Mouse (Mus musculus) urinary bladder, postnatal 36 days (tissue): ENCODE measurements around the gene Aanat.
"Not testable (repeated sequence)": the region's sequence is repeated elsewhere in the genome, so short reads cannot be mapped to it uniquely, and the experiment has no call there.

ENCODE experiments used
- DNase-seq, 2 experiments: peaks; one replicate each; pipeline ENCODE4 v3.0.0; 2022; ENCODE audit warnings: low spot score in 2 of 2, mixed read lengths in 1 of 2

The Aanat gene

DNA sequence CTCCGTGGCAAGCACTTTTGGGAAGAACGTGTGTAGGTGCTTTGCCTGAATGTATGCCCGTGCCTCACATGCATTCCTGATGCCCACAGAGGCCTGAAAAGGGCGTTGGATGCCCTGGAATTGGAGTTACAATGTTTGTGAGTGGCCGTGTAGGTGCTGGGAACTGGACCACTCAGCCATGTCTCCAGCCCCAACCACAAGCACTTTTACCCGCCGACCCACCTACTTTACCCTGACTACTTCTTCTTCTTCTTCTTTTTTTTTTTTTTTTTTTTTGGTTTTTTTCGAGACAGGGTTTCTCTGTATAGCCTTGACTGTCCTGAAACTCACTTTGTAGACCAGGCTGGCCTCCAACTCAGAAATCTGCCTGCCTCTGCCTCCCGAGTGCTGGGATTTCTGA is 24.9 kb downstream of the Aanat start:
- not testable (repeated sequence) for DNase-seq

DNA sequence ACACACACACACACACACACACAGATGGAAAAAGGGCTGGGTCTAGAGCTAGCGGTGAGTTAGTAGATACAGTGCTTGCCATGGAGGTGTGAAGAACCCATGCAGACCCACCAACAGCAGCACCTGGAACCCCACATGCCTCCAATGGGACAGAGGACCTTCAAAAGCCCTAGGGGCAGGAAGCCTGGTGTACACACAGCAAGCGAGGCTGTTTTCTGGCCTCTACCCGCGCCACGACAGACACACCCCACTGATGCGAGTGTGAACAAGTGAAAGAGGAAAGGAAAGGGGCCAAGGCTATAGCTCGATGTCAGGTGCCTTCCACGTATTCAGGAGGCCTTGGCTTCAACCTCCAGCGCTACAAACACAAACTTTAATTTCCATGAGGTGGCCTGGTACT is 25.7 kb downstream of the Aanat start:
- DNase-seq = no peak

- DNase-seq = no peak
Observed at GRCm38 (mm10) chr11:116612554-116612953, 26.3 kb downstream of the Aanat start.

- DNase-seq = no peak
Observed at GRCm38 (mm10) chr11:116613234-116613633, 27.0 kb downstream of the Aanat start.

GRCm38 (mm10) chr11:116615735-116616437 is 29.7 kb downstream of the Aanat start:
- DNase-seq = peak in 1 of 2 experiments; percentile 66

DNA sequence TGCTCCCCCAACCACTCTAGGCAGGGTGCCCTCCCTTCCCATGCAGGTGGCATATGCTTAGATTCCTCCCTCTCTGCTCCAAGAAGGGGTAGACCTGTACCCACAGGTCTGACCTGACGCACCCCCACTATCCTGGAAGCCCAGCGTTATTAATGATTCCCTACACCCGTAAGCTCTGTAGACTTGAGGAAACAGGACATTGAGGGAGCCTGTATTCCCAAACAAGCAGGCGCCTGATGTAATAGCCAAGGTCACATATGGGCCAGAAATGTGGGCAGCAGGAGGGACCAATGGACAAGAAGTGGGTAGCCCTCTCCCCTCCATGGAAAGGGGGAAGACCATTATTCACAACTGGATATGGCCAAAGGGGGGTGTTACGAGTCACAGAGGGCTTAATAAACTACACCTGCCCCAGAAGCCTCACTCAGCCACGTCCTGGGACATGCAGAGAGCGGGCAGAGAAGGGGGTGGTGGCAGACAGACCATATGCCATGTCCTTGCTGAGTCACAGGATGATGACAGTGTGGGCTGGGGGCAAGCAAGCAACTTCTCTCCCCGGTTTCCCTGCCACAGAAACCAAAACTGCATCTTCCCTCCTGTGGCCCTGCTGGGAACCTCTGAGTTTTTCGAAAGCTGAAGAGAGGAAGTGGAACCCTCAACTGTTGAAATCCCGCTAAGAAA is 30.3 kb downstream of the Aanat start:
- no peak for DNase-seq

GRCm38 (mm10) chr11:116617641-116618040 is 31.4 kb downstream of the Aanat start:
- DNase-seq = peak in 1 of 2 experiments; percentile 43

- DNase-seq = no peak
Observed at GRCm38 (mm10) chr11:116618666-116619065, 32.4 kb downstream of the Aanat start.

DNA sequence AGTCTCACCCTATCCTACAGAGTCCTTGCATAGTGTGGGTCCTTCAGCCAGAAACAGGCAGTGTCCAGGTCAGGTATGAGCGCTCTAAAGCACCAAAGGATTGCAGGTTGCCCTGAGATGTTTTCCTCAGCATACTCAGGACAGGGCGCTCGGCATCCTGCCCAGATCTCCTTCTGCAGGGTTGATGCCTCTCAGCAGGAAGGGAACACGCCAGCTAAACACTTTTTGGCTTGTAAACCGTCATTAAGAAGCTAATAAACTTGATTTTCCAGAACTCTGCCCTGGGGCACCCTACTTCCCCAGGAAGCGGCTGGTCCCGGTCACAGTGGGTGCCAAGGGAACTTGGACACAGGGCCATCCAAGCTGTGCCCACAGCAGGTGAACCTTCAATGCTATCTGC is 32.9 kb downstream of the Aanat start:
- DNase-seq = no peak

DNA sequence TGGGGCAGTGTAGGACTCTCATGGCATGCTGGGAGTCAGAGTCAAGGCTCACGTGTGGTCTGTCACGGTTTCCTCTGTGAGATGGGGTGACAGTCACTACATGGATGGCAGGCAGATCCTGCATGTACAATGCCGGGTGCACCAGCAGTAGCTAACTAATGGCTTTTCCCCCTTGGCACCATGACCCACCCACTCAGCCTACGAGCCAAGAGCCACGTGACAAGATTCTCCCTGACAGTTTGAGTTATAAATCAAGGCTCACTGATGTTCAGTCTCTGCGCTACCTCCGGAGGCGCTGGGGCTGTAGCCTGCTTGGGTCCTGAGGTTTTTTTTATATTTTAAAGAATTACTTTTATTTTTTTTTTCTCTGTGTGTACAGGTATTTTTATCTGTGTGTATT is 33.3 kb downstream of the Aanat start:
- no peak for DNase-seq

- DNase-seq = no peak
Observed at GRCm38 (mm10) chr11:116620073-116620472, 33.8 kb downstream of the Aanat start.

DNA sequence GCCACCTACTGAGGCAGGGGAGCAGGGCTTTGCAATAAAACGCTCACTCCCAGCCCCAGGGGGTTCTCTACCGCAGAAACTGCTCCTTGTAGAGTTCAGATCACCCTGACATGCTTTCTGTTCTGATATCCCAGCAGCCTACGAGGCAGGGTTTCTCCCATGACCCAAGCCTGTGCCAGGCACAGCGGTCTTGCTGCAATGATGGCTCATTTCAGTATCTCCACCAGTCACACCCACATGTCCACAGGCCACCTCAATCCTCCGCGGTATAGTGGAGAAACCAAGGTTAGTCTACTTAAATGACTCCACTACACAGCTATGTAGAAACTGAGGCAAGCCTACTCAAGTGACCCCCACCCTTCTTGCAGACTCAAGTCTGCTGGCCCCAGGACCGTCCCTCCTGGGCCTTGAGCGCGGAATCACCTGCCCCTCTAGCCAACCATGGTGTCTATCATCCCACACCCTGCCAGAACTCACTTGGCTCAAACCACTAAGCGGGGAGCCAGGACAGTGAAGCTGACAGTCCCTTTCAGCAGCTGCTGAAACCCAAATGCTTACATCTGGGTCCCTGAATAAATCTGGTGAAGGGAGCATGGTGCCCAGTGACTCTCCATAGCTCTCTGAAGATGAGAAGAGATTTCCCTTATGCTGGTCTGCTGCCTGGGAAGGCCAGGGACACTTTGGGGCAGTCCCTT is 34.5 kb downstream of the Aanat start:
- no peak for DNase-seq

- peak in 1 of 2 experiments; percentile 77 for DNase-seq
Observed at GRCm38 (mm10) chr11:116621258-116621704, 35.0 kb downstream of the Aanat start.

DNA sequence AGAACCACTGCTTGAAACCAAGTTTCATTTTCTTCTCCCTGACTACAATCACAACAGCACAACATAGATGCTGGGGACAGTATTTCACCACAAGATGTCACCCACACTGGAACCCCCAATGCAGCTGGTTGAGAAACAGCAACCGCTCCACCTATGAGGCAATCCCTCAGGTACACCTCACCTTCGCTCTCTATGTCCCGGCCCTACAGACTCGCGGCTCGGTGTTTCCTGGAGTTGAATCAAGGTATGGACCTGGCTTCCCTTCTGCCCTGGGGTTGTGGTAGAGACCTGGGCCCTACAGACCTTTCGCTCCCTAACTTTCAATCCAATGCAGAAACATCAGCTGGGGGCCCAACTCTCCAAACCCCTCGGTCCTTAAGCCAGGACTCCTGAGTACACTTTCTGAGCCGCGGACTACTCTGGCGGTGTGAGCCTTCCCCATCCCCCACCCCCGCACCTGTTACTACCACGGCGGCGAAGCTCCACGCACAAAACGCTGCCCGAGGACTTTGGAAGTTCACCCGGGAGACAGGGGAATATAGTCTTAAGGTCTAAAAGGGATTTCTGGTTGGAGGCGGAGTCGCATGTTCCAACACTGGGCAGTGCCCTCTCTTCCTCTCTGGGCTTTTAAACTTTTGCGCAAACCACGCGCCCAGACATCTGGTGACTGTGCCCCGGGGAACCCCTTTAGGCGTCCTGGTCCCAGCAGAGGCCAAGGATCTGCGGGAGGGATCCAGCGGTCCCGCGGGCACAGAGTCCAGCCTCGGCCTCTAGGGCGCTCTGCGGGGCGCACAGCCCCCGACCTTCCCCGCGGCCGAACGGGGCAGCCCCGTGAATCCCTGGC is 37.3 kb downstream of the Aanat start:
- DNase-seq = no peak

DNA sequence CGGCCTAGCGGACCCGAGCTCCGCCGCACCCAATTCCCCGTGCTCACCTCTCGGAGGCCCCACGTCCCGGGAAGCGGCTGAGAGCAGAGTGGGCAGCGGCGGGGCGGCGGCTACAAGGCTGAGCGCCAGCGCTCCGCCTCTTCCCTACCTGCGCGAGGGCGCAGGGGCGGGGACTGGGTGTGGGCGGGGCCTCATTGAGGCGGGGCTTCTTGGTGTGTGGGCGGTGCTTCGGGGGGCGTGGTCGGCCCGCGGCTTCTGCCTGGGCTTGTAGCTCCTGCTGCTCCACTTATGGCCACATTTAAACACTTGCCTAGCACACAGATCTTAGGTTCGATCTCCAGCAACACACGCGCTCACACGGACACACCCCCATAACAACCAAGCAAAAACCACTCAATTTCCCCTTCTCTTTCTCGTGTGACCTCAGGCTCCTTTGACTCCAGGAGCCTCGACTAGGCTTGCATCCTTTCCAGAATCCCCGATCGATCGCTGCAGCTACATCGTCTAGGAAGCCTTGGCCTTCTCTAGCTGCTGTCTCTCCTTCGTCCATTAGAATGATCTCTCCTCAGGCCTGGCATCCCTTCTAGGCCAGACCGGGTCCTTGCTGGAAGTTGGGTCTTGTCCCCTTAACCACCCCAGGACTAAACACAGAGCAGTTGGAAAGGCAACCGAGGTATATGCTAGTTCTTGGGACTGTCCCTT is 38.0 kb downstream of the Aanat start:
- DNase-seq = peak; percentile 88 to 90

GRCm38 (mm10) chr11:116625081-116626000 is 39.1 kb downstream of the Aanat start:
- no peak for DNase-seq

DNA sequence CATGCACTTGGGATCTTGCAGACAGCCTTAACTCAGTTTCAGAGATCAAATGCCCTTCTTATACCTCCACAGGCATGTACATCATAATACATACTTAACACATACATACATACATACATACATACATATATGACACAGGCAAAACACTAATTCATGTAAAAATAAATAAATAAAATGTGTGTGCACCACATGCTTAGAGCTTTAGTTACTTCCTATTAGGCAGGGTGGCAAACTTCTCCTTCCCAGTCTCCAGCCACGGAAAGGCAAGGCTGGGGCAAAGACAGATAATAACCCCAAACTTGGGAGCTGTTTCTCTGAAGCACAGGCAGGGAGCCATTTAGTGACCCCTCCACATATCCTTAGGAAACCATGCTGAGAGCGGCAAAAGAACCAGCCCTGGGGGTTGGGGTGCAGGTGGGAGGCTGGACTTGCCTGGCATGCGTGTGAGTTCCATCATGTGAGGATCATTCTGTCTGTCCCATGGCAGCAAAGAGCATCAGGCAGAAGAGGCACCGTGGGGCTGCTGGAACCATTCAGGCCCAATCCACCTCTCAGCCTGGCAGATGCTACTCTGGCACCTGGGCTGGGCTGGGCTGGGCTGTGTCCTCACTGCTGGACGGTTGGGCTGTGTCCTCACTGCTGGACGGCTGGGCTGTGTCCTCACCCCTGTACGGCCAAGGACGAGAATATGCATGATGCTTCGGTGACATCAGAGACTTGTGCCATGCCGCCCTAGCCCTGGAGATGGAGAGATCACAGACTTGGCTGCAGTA is 40.3 kb downstream of the Aanat start, which contains the start of gene Rhbdf2:
Gene Rhbdf2, minus strand, starts transcription at position 721 of the 773 bp plus-strand sequence.
- DNase-seq = no peak

DNA sequence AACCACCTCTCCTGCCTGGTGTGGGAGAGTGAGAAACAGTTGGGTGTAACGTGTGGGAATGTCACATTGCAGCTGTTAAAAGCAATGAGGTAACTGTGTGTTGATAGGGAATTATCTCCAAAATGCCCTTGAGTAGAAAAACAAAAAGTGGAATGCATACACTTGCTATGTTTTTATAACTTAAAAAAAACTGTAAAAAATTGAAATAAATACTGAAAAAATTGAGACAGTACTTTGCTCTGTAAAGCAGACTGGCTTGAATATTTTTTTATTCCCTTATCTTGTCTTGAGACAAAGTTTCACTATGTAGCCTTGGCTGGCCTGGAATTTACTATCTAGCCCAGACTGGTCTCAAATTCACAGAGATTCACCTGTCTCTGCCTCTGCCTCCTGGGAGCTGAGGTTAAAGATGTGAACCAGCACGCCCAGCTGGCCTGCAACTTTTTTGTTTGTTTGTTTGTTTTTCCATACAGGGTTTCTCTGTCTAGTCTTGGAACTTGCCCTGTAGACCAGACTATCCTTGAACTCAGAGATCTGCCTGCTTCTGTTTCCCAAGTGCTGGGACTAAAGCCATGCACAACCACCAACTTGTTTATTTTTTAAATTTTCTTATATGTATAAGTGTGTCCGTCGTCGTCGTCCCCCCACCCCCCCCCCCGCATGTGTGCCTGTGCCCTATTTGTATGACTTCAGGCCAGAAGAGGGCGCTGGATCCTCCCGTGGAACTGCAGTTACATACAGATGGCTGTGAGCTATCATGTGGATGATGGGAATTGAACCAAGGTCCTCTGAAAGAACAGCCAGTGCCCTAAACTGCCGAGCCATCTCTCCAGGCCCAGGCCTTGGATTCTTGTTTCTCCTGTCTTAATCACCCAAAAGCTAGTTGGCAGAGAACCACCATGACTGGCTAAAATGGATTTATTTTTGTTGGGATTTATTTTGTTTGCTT is 41.1 kb downstream of the Aanat start:
- DNase-seq = no peak
